Comparison of ENCODE assay signal across 13 mouse cellular contexts in the genomic region with DNA sequence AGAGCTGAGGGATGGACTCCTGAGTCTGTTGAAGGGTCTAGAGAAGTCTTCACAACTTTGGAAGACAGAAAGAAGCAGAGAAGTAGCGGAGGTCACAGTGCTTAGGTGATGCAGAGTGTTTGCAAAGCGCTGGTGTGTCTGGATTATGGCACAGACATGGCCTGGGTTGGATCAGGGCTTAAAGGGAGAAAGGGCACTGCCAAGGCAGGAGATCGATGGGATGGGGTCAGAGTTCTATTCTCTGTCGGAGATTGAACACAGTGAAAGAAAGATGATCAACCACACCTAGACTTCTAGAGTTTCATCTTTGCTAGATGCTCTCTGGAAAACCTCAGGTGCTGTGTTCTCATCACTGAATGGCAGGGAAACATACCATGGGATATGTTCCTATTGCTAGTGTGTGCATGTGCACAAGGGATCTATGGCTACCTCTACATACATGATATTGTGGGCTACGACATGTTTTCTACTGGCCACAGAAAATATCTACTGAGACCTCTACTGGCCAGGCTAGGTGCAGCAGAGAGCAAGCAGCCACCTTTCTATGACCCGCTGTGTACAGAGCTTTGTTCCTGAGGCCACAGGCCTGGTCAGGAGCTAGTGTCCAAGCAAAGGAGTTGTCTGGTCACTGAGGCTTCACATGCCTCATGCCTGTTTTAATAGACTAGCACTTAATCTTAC. TPM values are rescaled to one million over a fixed set of nuclear protein-coding genes. Genes with fewer than 3 reads are reported as not detected.
DNase-seq lines count a peak whose midpoint lies in the region; ATAC-seq and TF ChIP-seq lines count a peak whose summit lies in the region.
"Had no signal": no experiment of that assay in that cellular context is flagged by ENCODE, and none has a peak within 500 bp of the region (broad histone marks: within the 10 kb centered on the region; RNA-seq: fewer than 3 reads in every experiment).

No protein-coding gene starts in this region.

- no peaks in the 10 kb centered on the region for H3K9me3 ChIP-seq in ES-Bruce4 (replicated peaks; ENCODE audit: control insufficient read depth, insufficient read depth, low read length, poor library complexity, severe bottlenecking)
- no peaks in the 10 kb centered on the region for H3K9me3 ChIP-seq in limb, embryonic 13.5 days
- H3K9me3 ChIP-seq: forebrain, embryonic 12.5 days; hindbrain, embryonic 15.5 days; stomach, embryonic 15.5 days had no signal

- no peak for TF ChIP-seq EP300 in ES-Bruce4 (IDR thresholded peaks at IDR 0.05; ENCODE audit: insufficient read depth, low read depth, low read length)

- H3K27ac ChIP-seq in left cerebral cortex, adult 2 months, result no peak overlapping the region
- no peak overlapping the region for H3K27ac ChIP-seq in ES-Bruce4 (ENCODE audit: insufficient read depth, low read length)
- H3K27ac ChIP-seq in limb, embryonic 13.5 days, result peak overlapping the region; percentile 39; the same call in 1 of the 2 replicates
- H3K27ac ChIP-seq: forebrain, embryonic 12.5 days; hindbrain, embryonic 15.5 days; stomach, embryonic 15.5 days had no signal

- intact Hi-C loops in left cerebral cortex, adult 2 months (cut with DNase I), result loop anchor here (5.0 kb wide), 2 partner anchors 105 to 625 kb away; no protein-coding TSS in a partner anchor
- intact Hi-C loops in left cerebral cortex, postnatal 4 days (cut with DNase I), result loop anchor here (2.0 to 10.0 kb wide), 2 partner anchors 288 to 628 kb away; a partner anchor contains a TSS

- H3K4me3 ChIP-seq in left cerebral cortex, adult 2 months, result no peak overlapping the region
- no peak overlapping the region for H3K4me3 ChIP-seq in ES-Bruce4 (ENCODE audit: low read depth, low read length)
- H3K4me3 ChIP-seq in limb, embryonic 13.5 days, result no peak overlapping the region
- H3K4me3 ChIP-seq: forebrain, embryonic 12.5 days; hindbrain, embryonic 15.5 days; stomach, embryonic 15.5 days had no signal

- ATAC-seq in limb, embryonic 13.5 days (ENCODE audit: low FRiP score, low read depth), result no peak
- ATAC-seq in erythroid progenitor cell, adult 5-6 weeks (replicated peaks; ENCODE audit: low FRiP score, poor library complexity, severe bottlenecking), result no peak

- 66% methylated on average over 6 of the region's 6 CpGs for WGBS in limb, embryonic 13.5 days

- DNase-seq in left cerebral cortex, adult 2 months (ENCODE audit: extremely low spot score in 1 of 2, low spot score in 2 of 2), result no peak
- no peak for DNase-seq in left cerebral cortex, postnatal 4 days
- DNase-seq in kidney, adult 11 months, result peak; percentile 28
- DNase-seq in right cerebral cortex, adult 2 months (ENCODE audit: low spot score in 2 of 2), result no peak
- no peak for DNase-seq in urinary bladder, postnatal 10 days (ENCODE audit: low spot score)
- DNase-seq: cerebellum, postnatal 36 days had no signal

- no peaks in the 10 kb centered on the region for H3K27me3 ChIP-seq in ES-Bruce4 (ENCODE audit: control insufficient read depth, insufficient read depth, low read length, poor library complexity, severe bottlenecking)
- no peaks in the 10 kb centered on the region for H3K27me3 ChIP-seq in limb, embryonic 13.5 days
- H3K27me3 ChIP-seq: forebrain, embryonic 12.5 days; hindbrain, embryonic 15.5 days; stomach, embryonic 15.5 days had no signal

- no peaks in the 10 kb centered on the region for H3K4me1 ChIP-seq in ES-Bruce4 (ENCODE audit: control insufficient read depth, insufficient read depth, low read length)
- peaks cover 23% of the 10 kb centered on the region for H3K4me1 ChIP-seq in limb, embryonic 13.5 days
- H3K4me1 ChIP-seq: forebrain, embryonic 12.5 days; hindbrain, embryonic 15.5 days; stomach, embryonic 15.5 days had no signal

- H3K9ac ChIP-seq in ES-Bruce4 (ENCODE audit: low read depth, poor library complexity, severe bottlenecking), result no peak overlapping the region
- H3K9ac ChIP-seq in limb, embryonic 13.5 days, result no peak overlapping the region
- H3K9ac ChIP-seq: forebrain, embryonic 12.5 days; hindbrain, embryonic 15.5 days; stomach, embryonic 15.5 days had no signal

- no peaks in the 10 kb centered on the region for H3K36me3 ChIP-seq in ES-Bruce4 (ENCODE audit: control insufficient read depth, insufficient read depth, low read length, poor library complexity, severe bottlenecking)
- no peaks in the 10 kb centered on the region for H3K36me3 ChIP-seq in limb, embryonic 13.5 days
- H3K36me3 ChIP-seq: forebrain, embryonic 12.5 days; hindbrain, embryonic 15.5 days; stomach, embryonic 15.5 days had no signal

- no peak overlapping the region for H3K4me2 ChIP-seq in limb, embryonic 13.5 days (replicated peaks)
- H3K4me2 ChIP-seq: forebrain, embryonic 12.5 days; hindbrain, embryonic 15.5 days; stomach, embryonic 15.5 days had no signal

- no peak for TF ChIP-seq POLR2A in ES-Bruce4 (IDR thresholded peaks at IDR 0.05; ENCODE audit: insufficient read depth, low read length)

- TF ChIP-seq CTCF in left cerebral cortex, adult 2 months (IDR thresholded peaks at IDR 0.05), result peak; percentile 36
- peak; percentile 43 for TF ChIP-seq CTCF in ES-Bruce4 (IDR thresholded peaks at IDR 0.05; ENCODE audit: low read depth, low read length)

RNA-seq across cellular contexts. Expression of a gene that starts 18.5 kb away (rescaled TPM):
- total RNA-seq in left cerebral cortex, adult 2 months (2021), result under 1 TPM; 0.95 to 0.96 TPM
- total RNA-seq in left cerebral cortex, postnatal 4 days (2021), result under 1 TPM; 0.32 to 0.36 TPM
- not detected in 2 replicates for polyA plus RNA-seq in ES-Bruce4 (2011; ENCODE audit: insufficient read depth, insufficient read length, low read depth, missing spikeins)
- 1.2 and 1.3 TPM in 2 replicates for polyA plus RNA-seq in limb, embryonic 13.5 days (2015; fragmentation: Nextera tagmentation; extraction: Ambion mirVana)
- not detected in 2 replicates for total RNA-seq in erythroid progenitor cell, adult 5-6 weeks (2015; ENCODE audit: low replicate concordance)
- total RNA-seq in erythroid progenitor cell, adult 5-6 weeks (2017; ENCODE audit: low replicate concordance), result not detected in 2 replicates
- total RNA-seq: MEL had no signal
- polyA plus RNA-seq: forebrain, embryonic 12.5 days; stomach, embryonic 15.5 days had no signal
